Mouse (Mus musculus) adrenal gland, adult 8-10 months (tissue): ENCODE measurements at regions not wholly inside any gene's neighbourhood (a gene's known extent, or its start where the extent isn't known, plus 50 kb on each side); places are given as distances from the start of the nearest gene placed in this dataset.
A peak's percentile ranks its signal among the peaks of the same experiment; 100 is the strongest.

Experiments used
- DNase-seq: peaks from one replicate; pipeline ENCODE4 v3.0.0; 2022
- microRNA-seq, 2 experiments: library from miRNA; unstranded; fragments of <30 nt; microRNA quantifications; one replicate each; pipeline ENCODE4 v1.2.0; 2022

GRCm38 (mm10) chr1:195312426-195312825 lies 135.9 kb upstream of the Cr2 start:
- DNase-seq = no peak

GRCm38 (mm10) chr1:195285076-195285475 lies 108.6 kb upstream of the Cr2 start:
- no peak for DNase-seq

GRCm38 (mm10) chr1:195241496-195241895 lies 65.0 kb upstream of the Cr2 start:
- DNase-seq = peak; percentile 93

GRCm38 (mm10) chr1:195232658-195233057 lies 56.1 kb upstream of the Cr2 start:
- peak; percentile 6 for DNase-seq

- DNase-seq = no peak
Observed at GRCm38 (mm10) chr1:195227007-195227406, 50.5 kb upstream of the Cr2 start.

Small RNA genes in the stretch of these regions (microRNA-seq; reads per million reads assigned to microRNA genes)
- 0 reads per million in 2 experiments for gene Gm24802
